Mouse (Mus musculus) testis, adult 2 months (tissue): ENCODE data around the gene Elovl6.

ENCODE experiments used
- CTCF ChIP-seq: fragments of 200-500 bp; IDR thresholded peaks from 2 replicates; pipeline ENCODE4 v1.5.1; 2012; ENCODE audit warnings: low read depth, mild to moderate bottlenecking, inconsistent platforms, low read length, moderate library complexity; ENCODE audit not compliant: control insufficient read depth, insufficient read depth, insufficient replicate concordance
- POLR2A ChIP-seq: fragments of 200-500 bp; IDR thresholded peaks from 2 replicates; pipeline ENCODE4 v1.6.1; 2012; ENCODE audit warnings: low read depth, mild to moderate bottlenecking, inconsistent platforms, low read length, moderate library complexity; ENCODE audit not compliant: control insufficient read depth

- TF ChIP-seq POLR2A (no peak), CTCF (no peak)
These were observed 11.7 kb upstream of the Elovl6 start for GRCm38 (mm10) chr3:129520499-129520898.
